Mouse (Mus musculus): Measurements from ENCODE around the gene Ocln. TPM values are rescaled to one million over a fixed set of nuclear protein-coding genes. Genes with fewer than 3 reads are reported as not detected.

Gene Ocln
- polyA plus RNA-seq, 1 experiment, result 0.05 TPM

DNA sequence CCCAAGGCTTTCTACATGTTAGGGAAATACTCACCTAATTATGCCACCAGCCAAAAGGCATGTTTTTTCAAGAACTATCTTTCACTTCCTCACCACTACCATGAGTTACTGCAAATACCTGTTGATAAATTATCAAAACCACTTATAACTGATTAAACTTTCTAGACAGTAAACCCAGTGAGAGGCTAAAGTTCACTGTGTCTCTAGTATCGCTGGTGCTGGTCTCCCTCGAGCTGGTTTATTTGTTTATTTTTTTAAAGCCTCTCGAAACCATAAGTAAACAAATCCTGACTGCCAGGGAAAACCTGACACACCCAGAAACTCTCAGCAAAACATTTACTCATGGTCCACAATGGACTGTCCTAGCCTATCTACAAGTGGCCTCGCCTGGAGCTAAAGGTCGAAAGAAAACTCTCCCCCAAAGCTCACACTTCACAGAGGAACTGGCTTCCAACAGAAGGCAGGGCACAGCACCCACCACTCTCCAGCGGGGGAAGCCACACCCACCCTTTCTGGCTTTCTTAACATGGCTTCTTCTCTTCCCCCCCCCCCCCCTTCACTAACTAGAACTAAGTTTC is 19.6 kb downstream of the Ocln start:
- TF ChIP-seq TCF3 (IDR thresholded peaks at IDR 0.05; ENCODE audit: insufficient read length, low read depth) (no peak), MYOG (IDR thresholded peaks at IDR 0.05; ENCODE audit: control insufficient read depth in 1 of 3, insufficient read depth in 1 of 3, insufficient read length in 2 of 3, low read depth in 2 of 3) (no peak), POLR2A (IDR thresholded peaks at IDR 0.05; ENCODE audit: insufficient read length, low read depth) (no peak), POLR2AphosphoS2 (IDR thresholded peaks at IDR 0.05; ENCODE audit: insufficient read length, low read depth) (no peak), MYOD1 (IDR thresholded peaks at IDR 0.05; ENCODE audit: control insufficient read depth in 1 of 3, insufficient read length in 2 of 3, low read depth in 2 of 3) (no peak), TCF12 (IDR thresholded peaks at IDR 0.05; ENCODE audit: insufficient read depth, poor library complexity, severe bottlenecking) (no peak), SRF (IDR thresholded peaks at IDR 0.05; ENCODE audit: control insufficient read depth, insufficient read length, low read depth) (no peak), USF1 (IDR thresholded peaks at IDR 0.05; ENCODE audit: low read depth) (no peak), E2F4 (IDR thresholded peaks at IDR 0.05; ENCODE audit: insufficient read depth) (no peak), MAX (IDR thresholded peaks at IDR 0.05; ENCODE audit: low read depth) (no peak), CEBPB (IDR thresholded peaks at IDR 0.05; ENCODE audit: insufficient read depth, poor library complexity, severe bottlenecking) (no peak), REST (IDR thresholded peaks at IDR 0.05; ENCODE audit: insufficient read depth, insufficient read length) (no peak)

DNA sequence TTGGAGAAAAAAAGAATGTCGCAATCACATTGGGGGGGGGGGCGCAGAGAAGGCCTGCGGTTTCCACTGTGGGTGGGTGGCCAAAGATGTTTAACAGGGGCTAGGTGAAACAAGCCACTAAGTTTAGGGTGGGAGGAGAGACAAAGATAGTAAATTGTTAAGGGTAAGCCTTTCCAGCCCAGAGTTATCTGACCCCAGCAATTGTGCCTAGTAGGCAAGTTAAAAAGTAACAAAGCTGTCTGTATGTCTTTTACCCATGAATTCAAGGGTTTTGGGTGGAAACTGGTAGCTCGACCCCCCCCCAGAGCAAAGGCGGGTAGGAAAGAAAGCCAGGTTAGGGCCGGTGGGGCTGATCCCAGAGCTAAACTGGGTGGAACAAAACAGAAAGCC is 25.9 kb downstream of the Ocln start:
- Histone ChIP-seq H3K27me3 (ENCODE audit: control insufficient read depth, insufficient read depth, insufficient read length) (no peaks in the 10 kb centered on the region), H3ac (ENCODE audit: control insufficient read depth, insufficient read length) (no peak overlapping the region), H3K4me2 (ENCODE audit: low read depth) (no peak overlapping the region), H3K4me3 (no peak overlapping the region), H3K79me2 (ENCODE audit: control insufficient read depth, insufficient read depth) (no peaks in the 10 kb centered on the region), H3K36me3 (ENCODE audit: control insufficient read depth, insufficient read depth) (no peaks in the 10 kb centered on the region)
- TF ChIP-seq USF1 (IDR thresholded peaks at IDR 0.05; ENCODE audit: low read depth), result no peak
- TF ChIP-seq POLR2AphosphoS2 (IDR thresholded peaks at IDR 0.05; ENCODE audit: insufficient read length, low read depth), result no peak
- no peak for TF ChIP-seq TCF3 (IDR thresholded peaks at IDR 0.05; ENCODE audit: insufficient read length, low read depth)
- no peak for TF ChIP-seq MAX (IDR thresholded peaks at IDR 0.05; ENCODE audit: low read depth)
- no peak for TF ChIP-seq TCF12 (IDR thresholded peaks at IDR 0.05; ENCODE audit: insufficient read depth, poor library complexity, severe bottlenecking)
- TF ChIP-seq MYOG (IDR thresholded peaks at IDR 0.05; ENCODE audit: control insufficient read depth in 1 of 3, insufficient read depth in 1 of 3, insufficient read length in 2 of 3, low read depth in 2 of 3), result no peak
- no peak for TF ChIP-seq POLR2A (IDR thresholded peaks at IDR 0.05; ENCODE audit: insufficient read length, low read depth)
- no peak for TF ChIP-seq REST (IDR thresholded peaks at IDR 0.05; ENCODE audit: insufficient read depth, insufficient read length)
- TF ChIP-seq E2F4 (IDR thresholded peaks at IDR 0.05; ENCODE audit: insufficient read depth), result no peak
- TF ChIP-seq MYOD1 (IDR thresholded peaks at IDR 0.05; ENCODE audit: control insufficient read depth in 1 of 3, insufficient read length in 2 of 3, low read depth in 2 of 3), result no peak
- TF ChIP-seq CEBPB (IDR thresholded peaks at IDR 0.05; ENCODE audit: insufficient read depth, poor library complexity, severe bottlenecking), result no peak
- no peak for TF ChIP-seq SRF (IDR thresholded peaks at IDR 0.05; ENCODE audit: control insufficient read depth, insufficient read length, low read depth)

More for the DNA sequence above, 19.6 kb downstream of the Ocln start:
- no peak overlapping the region for H3ac ChIP-seq (ENCODE audit: control insufficient read depth, insufficient read length)
- no peaks in the 10 kb centered on the region for H3K27me3 ChIP-seq (ENCODE audit: control insufficient read depth, insufficient read depth, insufficient read length)
- H3K4me3 ChIP-seq, result no peak overlapping the region
- H3K4me2 ChIP-seq (ENCODE audit: low read depth), result no peak overlapping the region
- H3K79me2 ChIP-seq (ENCODE audit: control insufficient read depth, insufficient read depth), result no peaks in the 10 kb centered on the region
- H3K36me3 ChIP-seq (ENCODE audit: control insufficient read depth, insufficient read depth), result no peaks in the 10 kb centered on the region

DNA sequence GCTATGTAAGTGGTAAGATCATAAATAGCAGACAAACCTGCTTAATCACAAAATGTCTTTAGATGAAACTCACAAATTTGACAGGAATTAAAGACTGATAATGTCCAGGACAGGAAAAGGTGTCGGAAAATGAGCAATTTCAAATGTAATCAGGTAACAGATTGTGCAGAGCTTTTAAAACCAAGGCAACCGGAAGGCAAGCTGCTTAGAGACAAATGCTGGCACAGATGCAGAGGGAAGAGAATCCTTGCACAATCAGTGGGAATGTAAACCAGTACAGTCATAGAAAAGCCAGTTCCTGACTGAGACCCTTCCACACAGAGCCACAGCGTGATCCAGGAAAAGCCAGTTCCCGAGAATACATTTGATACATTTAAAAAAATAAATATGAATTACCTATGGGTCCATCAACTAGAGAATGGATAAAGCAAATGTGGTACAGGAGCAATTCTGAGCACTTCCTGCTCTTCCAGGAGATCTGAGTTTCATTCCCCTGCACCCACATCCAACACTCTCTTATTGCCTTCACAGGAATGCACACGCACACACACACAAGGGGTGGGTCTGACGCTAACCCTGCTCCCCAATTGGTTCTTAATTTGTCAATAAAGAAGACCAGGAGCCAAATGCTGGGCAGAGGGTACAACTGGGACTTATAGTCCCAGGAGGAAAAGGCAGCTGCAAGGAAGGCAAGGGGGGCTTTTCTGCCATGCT is 26.4 kb downstream of the Ocln start:
- Histone ChIP-seq H3K36me3 (ENCODE audit: control insufficient read depth, insufficient read depth) (no peaks in the 10 kb centered on the region), H3K4me2 (ENCODE audit: low read depth) (no peak overlapping the region), H3K79me2 (ENCODE audit: control insufficient read depth, insufficient read depth) (no peaks in the 10 kb centered on the region), H3K27me3 (ENCODE audit: control insufficient read depth, insufficient read depth, insufficient read length) (no peaks in the 10 kb centered on the region), H3K4me3 (no peak overlapping the region), H3ac (ENCODE audit: control insufficient read depth, insufficient read length) (no peak overlapping the region)
- TF ChIP-seq TCF12 (IDR thresholded peaks at IDR 0.05; ENCODE audit: insufficient read depth, poor library complexity, severe bottlenecking) (no peak), MYOG (IDR thresholded peaks at IDR 0.05; ENCODE audit: control insufficient read depth in 1 of 3, insufficient read depth in 1 of 3, insufficient read length in 2 of 3, low read depth in 2 of 3) (no peak), SRF (IDR thresholded peaks at IDR 0.05; ENCODE audit: control insufficient read depth, insufficient read length, low read depth) (no peak), CEBPB (IDR thresholded peaks at IDR 0.05; ENCODE audit: insufficient read depth, poor library complexity, severe bottlenecking) (no peak), MAX (IDR thresholded peaks at IDR 0.05; ENCODE audit: low read depth) (no peak), POLR2AphosphoS2 (IDR thresholded peaks at IDR 0.05; ENCODE audit: insufficient read length, low read depth) (no peak), REST (IDR thresholded peaks at IDR 0.05; ENCODE audit: insufficient read depth, insufficient read length) (no peak), TCF3 (IDR thresholded peaks at IDR 0.05; ENCODE audit: insufficient read length, low read depth) (no peak), E2F4 (IDR thresholded peaks at IDR 0.05; ENCODE audit: insufficient read depth) (no peak), MYOD1 (IDR thresholded peaks at IDR 0.05; ENCODE audit: control insufficient read depth in 1 of 3, insufficient read length in 2 of 3, low read depth in 2 of 3) (no peak), POLR2A (IDR thresholded peaks at IDR 0.05; ENCODE audit: insufficient read length, low read depth) (no peak), USF1 (IDR thresholded peaks at IDR 0.05; ENCODE audit: low read depth) (no peak)

- Histone ChIP-seq H3K36me3 (ENCODE audit: control insufficient read depth, insufficient read depth) (no peaks in the 10 kb centered on the region), H3K79me2 (ENCODE audit: control insufficient read depth, insufficient read depth) (no peaks in the 10 kb centered on the region), H3K4me2 (ENCODE audit: low read depth) (no peak overlapping the region), H3ac (ENCODE audit: control insufficient read depth, insufficient read length) (no peak overlapping the region), H3K27me3 (ENCODE audit: control insufficient read depth, insufficient read depth, insufficient read length) (no peaks in the 10 kb centered on the region), H3K4me3 (no peak overlapping the region)
- TF ChIP-seq E2F4 (IDR thresholded peaks at IDR 0.05; ENCODE audit: insufficient read depth) (no peak), TCF12 (IDR thresholded peaks at IDR 0.05; ENCODE audit: insufficient read depth, poor library complexity, severe bottlenecking) (no peak), USF1 (IDR thresholded peaks at IDR 0.05; ENCODE audit: low read depth) (no peak), MAX (IDR thresholded peaks at IDR 0.05; ENCODE audit: low read depth) (no peak), SRF (IDR thresholded peaks at IDR 0.05; ENCODE audit: control insufficient read depth, insufficient read length, low read depth) (no peak), POLR2AphosphoS2 (IDR thresholded peaks at IDR 0.05; ENCODE audit: insufficient read length, low read depth) (no peak), MYOG (IDR thresholded peaks at IDR 0.05; ENCODE audit: control insufficient read depth in 1 of 3, insufficient read depth in 1 of 3, insufficient read length in 2 of 3, low read depth in 2 of 3) (no peak), REST (IDR thresholded peaks at IDR 0.05; ENCODE audit: insufficient read depth, insufficient read length) (no peak), TCF3 (IDR thresholded peaks at IDR 0.05; ENCODE audit: insufficient read length, low read depth) (no peak), POLR2A (IDR thresholded peaks at IDR 0.05; ENCODE audit: insufficient read length, low read depth) (no peak), CEBPB (IDR thresholded peaks at IDR 0.05; ENCODE audit: insufficient read depth, poor library complexity, severe bottlenecking) (no peak), MYOD1 (IDR thresholded peaks at IDR 0.05; ENCODE audit: control insufficient read depth in 1 of 3, insufficient read length in 2 of 3, low read depth in 2 of 3) (no peak)
These were observed 27.6 kb downstream of the Ocln start for GRCm38 (mm10) chr13:100524896-100525295.

All from myocyte (in vitro differentiated cells).